Mouse (Mus musculus) lung, embryonic 16.5 days (tissue): ENCODE data around the gene Fto. TPM values are rescaled to one million over a fixed set of nuclear protein-coding genes. Genes with fewer than 3 reads are reported as not detected.

ENCODE experiments used
- ATAC-seq: fragments of 200-750 bp; cut with Nextera tagmentation; 2 replicates; pipeline ENCODE4 v1.8.0; 2017; ENCODE audit warnings: low read depth, mild to moderate bottlenecking, moderate library complexity
- H3K27ac ChIP-seq: fragments of 300-500 bp; sonication (generic); 2 replicates; pipeline ENCODE4 v1.5.1; 2014; ENCODE audit warnings: mild to moderate bottlenecking, control low read depth, low read length
- H3K27me3 ChIP-seq: fragments of 300-500 bp; sonication (generic); 2 replicates; pipeline ENCODE4 v1.6.1; 2014; ENCODE audit warnings: low read depth, low read length, mixed read lengths; ENCODE audit not compliant: control insufficient read depth, insufficient read depth
- H3K36me3 ChIP-seq: fragments of 300-500 bp; sonication (generic); 2 replicates; pipeline ENCODE4 v1.6.1; 2014; ENCODE audit warnings: low read length; ENCODE audit not compliant: control insufficient read depth, insufficient read depth
- H3K4me1 ChIP-seq: fragments of 300-500 bp; sonication (generic); replicated peaks from 2 replicates; pipeline ENCODE4 v1.6.1; 2014; ENCODE audit warnings: low read length, mixed read lengths; ENCODE audit not compliant: control insufficient read depth, insufficient read depth
- H3K4me2 ChIP-seq: fragments of 300-500 bp; sonication (generic); 2 replicates; pipeline ENCODE4 v1.6.1; 2014; ENCODE audit warnings: low read depth, low read length, control low read depth
- H3K4me3 ChIP-seq: fragments of 300-500 bp; sonication (generic); 2 replicates; pipeline ENCODE4 v1.5.1; 2014; ENCODE audit warnings: mild to moderate bottlenecking, low read length, control low read depth
- H3K9ac ChIP-seq: fragments of 300-500 bp; sonication (generic); 2 replicates; pipeline ENCODE4 v1.6.1; 2014; ENCODE audit warnings: low read length, control low read depth
- H3K9me3 ChIP-seq: fragments of 300-500 bp; sonication (generic); 2 replicates; pipeline ENCODE4 v1.6.1; 2016; ENCODE audit warnings: low read length; ENCODE audit not compliant: control insufficient read depth
- WGBS: fragments of 180-500 bp; shearing (Covaris S2); extraction: QIAGEN DNeasy Blood & Tissue Kit; methylation state at CpG from one replicate; pipeline ENCODE4 v1.1.7; 2014; 5-methylcytosine and 5-hydroxymethylcytosine counted together
- polyA plus RNA-seq: library from polyadenylated mRNA; unstranded; fragments of >200 nt; fragmentation: Nextera tagmentation; extraction: Ambion mirVana; gene quantifications from 2 replicates; pipeline ENCODE4 v1.2.1, GENCODE M21; 2015

Fto gene
- polyA plus RNA-seq, 1 experiment from 2014 or later = 97.2 TPM

- Histone ChIP-seq H3K27me3 (no peaks in the 10 kb centered on the region), H3K4me3 (no peak overlapping the region), H3K36me3 (no peaks in the 10 kb centered on the region), H3K9me3 (no peaks in the 10 kb centered on the region), H3K4me1 (peaks cover 38% of the 10 kb centered on the region), H3K9ac (peak overlapping the region; percentile 48; the same call in 1 of the 2 replicates), H3K4me2 (no peak overlapping the region), H3K27ac (peak overlapping the region; percentile 19)
- 33% methylated on average over 6 of the region's 6 CpGs for WGBS
- ATAC-seq = no peak
Observed at GRCm38 (mm10) chr8:91329461-91329850, 16.1 kb downstream of the Fto start.

GRCm38 (mm10) chr8:91338389-91339154 lies 25.2 kb downstream of the Fto start:
- H3K4me3 ChIP-seq = no peak overlapping the region
- no peak for ATAC-seq

GRCm38 (mm10) chr8:91339651-91340050 lies 26.3 kb downstream of the Fto start:
- ATAC-seq = 0 out of 2 replicates have a peak, but pooled peaks have one; percentile 49
- 59% methylated on average over 8 of the region's 8 CpGs for WGBS
- Histone ChIP-seq H3K27ac (no peak overlapping the region), H3K9ac (no peak overlapping the region), H3K4me1 (peaks cover 19% of the 10 kb centered on the region; the same call in 1 of the 2 replicates), H3K36me3 (no peaks in the 10 kb centered on the region), H3K9me3 (no peaks in the 10 kb centered on the region), H3K27me3 (no peaks in the 10 kb centered on the region), H3K4me3 (no peak overlapping the region), H3K4me2 (no peak overlapping the region)

More at GRCm38 (mm10) chr8:91338389-91339154, 25.2 kb downstream of the Fto start:
- H3K4me1 ChIP-seq = peaks cover 15% of the 10 kb centered on the region
- no peaks in the 10 kb centered on the region for H3K9me3 ChIP-seq
- no peaks in the 10 kb centered on the region for H3K36me3 ChIP-seq
- H3K27ac ChIP-seq = no peak overlapping the region
- 73% methylated on average over 6 of the region's 6 CpGs for WGBS
- H3K27me3 ChIP-seq = no peaks in the 10 kb centered on the region
- no peak overlapping the region for H3K9ac ChIP-seq
- H3K4me2 ChIP-seq = no peak overlapping the region

GRCm38 (mm10) chr8:91340746-91341145 lies 27.4 kb downstream of the Fto start:
- 0 out of 2 replicates have a peak, but pooled peaks have one; percentile 15 for ATAC-seq
- H3K27me3 ChIP-seq = no peaks in the 10 kb centered on the region
- H3K27ac ChIP-seq = no peak overlapping the region
- no peak overlapping the region for H3K4me2 ChIP-seq
- H3K9me3 ChIP-seq = no peaks in the 10 kb centered on the region
- WGBS = 35% methylated on average over 1 of the region's 1 CpGs
- H3K36me3 ChIP-seq = no peaks in the 10 kb centered on the region
- no peak overlapping the region for H3K4me3 ChIP-seq
- H3K9ac ChIP-seq = no peak overlapping the region
- H3K4me1 ChIP-seq = peaks cover 23% of the 10 kb centered on the region; the same call in 1 of the 2 replicates

- no peak for ATAC-seq
- Histone ChIP-seq H3K4me1 (peaks cover 23% of the 10 kb centered on the region; the same call in 1 of the 2 replicates), H3K4me2 (no peak overlapping the region), H3K36me3 (no peaks in the 10 kb centered on the region), H3K27me3 (no peaks in the 10 kb centered on the region), H3K9me3 (no peaks in the 10 kb centered on the region), H3K9ac (no peak overlapping the region), H3K4me3 (no peak overlapping the region), H3K27ac (no peak overlapping the region)
- WGBS = 58% methylated on average over 5 of the region's 5 CpGs
Observed at GRCm38 (mm10) chr8:91342196-91342595, 28.9 kb downstream of the Fto start.

- Histone ChIP-seq H3K27me3 (no peaks in the 10 kb centered on the region), H3K36me3 (no peaks in the 10 kb centered on the region), H3K9ac (no peak overlapping the region), H3K27ac (no peak overlapping the region), H3K9me3 (no peaks in the 10 kb centered on the region), H3K4me3 (no peak overlapping the region), H3K4me1 (peaks cover 27% of the 10 kb centered on the region; the same call in 1 of the 2 replicates), H3K4me2 (no peak overlapping the region)
- 61% methylated on average over 5 of the region's 5 CpGs for WGBS
- ATAC-seq = no peak
Observed at GRCm38 (mm10) chr8:91342798-91343197, 29.5 kb downstream of the Fto start.

GRCm38 (mm10) chr8:91344659-91345058 lies 31.3 kb downstream of the Fto start:
- H3K4me1 ChIP-seq = peaks cover 26% of the 10 kb centered on the region; the same call in 1 of the 2 replicates
- no peak for ATAC-seq
- H3K27ac ChIP-seq = no peak overlapping the region
- no peaks in the 10 kb centered on the region for H3K27me3 ChIP-seq
- H3K9me3 ChIP-seq = no peaks in the 10 kb centered on the region
- no peak overlapping the region for H3K4me2 ChIP-seq
- WGBS = 73% methylated on average over 11 of the region's 11 CpGs
- H3K9ac ChIP-seq = no peak overlapping the region
- no peak overlapping the region for H3K4me3 ChIP-seq
- no peaks in the 10 kb centered on the region for H3K36me3 ChIP-seq

GRCm38 (mm10) chr8:91347146-91347545 lies 33.8 kb downstream of the Fto start:
- H3K4me2 ChIP-seq = no peak overlapping the region
- H3K9me3 ChIP-seq = no peaks in the 10 kb centered on the region
- H3K4me1 ChIP-seq = peaks cover 29% of the 10 kb centered on the region; the same call in 1 of the 2 replicates
- no peak for ATAC-seq
- no peaks in the 10 kb centered on the region for H3K27me3 ChIP-seq
- WGBS = 82% methylated on average over 10 of the region's 10 CpGs
- no peak overlapping the region for H3K4me3 ChIP-seq
- H3K36me3 ChIP-seq = no peaks in the 10 kb centered on the region
- H3K9ac ChIP-seq = no peak overlapping the region
- H3K27ac ChIP-seq = no peak overlapping the region

GRCm38 (mm10) chr8:91347595-91347994 lies 34.3 kb downstream of the Fto start:
- Histone ChIP-seq H3K4me2 (no peak overlapping the region), H3K9ac (no peak overlapping the region), H3K27me3 (no peaks in the 10 kb centered on the region), H3K4me3 (no peak overlapping the region), H3K27ac (no peak overlapping the region), H3K9me3 (no peaks in the 10 kb centered on the region), H3K36me3 (no peaks in the 10 kb centered on the region), H3K4me1 (peaks cover 24% of the 10 kb centered on the region; the same call in 1 of the 2 replicates)
- 37% methylated on average over 6 of the region's 6 CpGs for WGBS
- ATAC-seq = no peak
